Mouse (Mus musculus) heart, embryonic 16.5 days (tissue): ENCODE results near the gene Gpc4. TPM values are rescaled to one million over a fixed set of nuclear protein-coding genes. Genes with fewer than 3 reads are reported as not detected.

Experiments used
- ATAC-seq: fragments of 200-750 bp; cut with Nextera tagmentation; replicated peaks from 2 replicates; pipeline ENCODE4 v1.8.0; 2017; ENCODE audit warnings: moderate number of reproducible peaks; ENCODE audit not compliant: insufficient read depth, low FRiP score; ENCODE audit errors: extremely low read depth
- H3K27ac ChIP-seq: fragments of 300-500 bp; sonication (generic); 2 replicates; pipeline ENCODE4 v1.5.1; 2014; ENCODE audit warnings: mild to moderate bottlenecking, low read length, control low read depth, moderate library complexity
- H3K27me3 ChIP-seq: fragments of 300-500 bp; sonication (generic); 2 replicates; pipeline ENCODE4 v1.6.1; 2014; ENCODE audit warnings: low read length, mixed read lengths; ENCODE audit not compliant: control insufficient read depth, insufficient read depth
- H3K36me3 ChIP-seq: fragments of 300-500 bp; sonication (generic); 2 replicates; pipeline ENCODE4 v1.6.1; 2014; ENCODE audit not compliant: control insufficient read depth, insufficient read depth
- H3K4me1 ChIP-seq: fragments of 300-500 bp; sonication (generic); 2 replicates; pipeline ENCODE4 v1.6.1; 2014; ENCODE audit warnings: low read length, mixed read lengths; ENCODE audit not compliant: control insufficient read depth, insufficient read depth
- H3K4me2 ChIP-seq: fragments of 300-500 bp; sonication (generic); 2 replicates; pipeline ENCODE4 v1.6.1; 2014; ENCODE audit warnings: low read depth, mild to moderate bottlenecking, control low read depth, low read length
- H3K4me3 ChIP-seq: fragments of 300-500 bp; sonication (generic); 2 replicates; pipeline ENCODE4 v1.5.1; 2014; ENCODE audit warnings: mild to moderate bottlenecking, control low read depth, low read length
- H3K9ac ChIP-seq: fragments of 300-500 bp; sonication (generic); 2 replicates; pipeline ENCODE4 v1.6.1; 2014; ENCODE audit warnings: low read length, control low read depth
- H3K9me3 ChIP-seq: fragments of 300-500 bp; sonication (generic); replicated peaks from 2 replicates; pipeline ENCODE4 v1.6.1; 2016; ENCODE audit warnings: low read length; ENCODE audit not compliant: control insufficient read depth
- WGBS: fragments of 180-500 bp; shearing (Covaris S2); extraction: QIAGEN DNeasy Blood & Tissue Kit; methylation state at CpG from one replicate; pipeline ENCODE4 v1.1.7; 2014; 5-methylcytosine and 5-hydroxymethylcytosine counted together
- polyA plus RNA-seq: library from polyadenylated mRNA; unstranded; fragments of >200 nt; fragmentation: Nextera tagmentation; extraction: Ambion mirVana; gene quantifications from 2 replicates; pipeline ENCODE4 v1.2.1, GENCODE M21; 2015

Gpc4 gene
- polyA plus RNA-seq, 1 experiment from 2014 or later, result 45.6 TPM

- Histone ChIP-seq H3K9me3 (no peaks in the 10 kb centered on the region), H3K4me2 (no peak overlapping the region), H3K27ac (no peak overlapping the region), H3K9ac (no peak overlapping the region), H3K4me1 (0 out of 2 replicates have a peak, but pooled peaks cover 7% of the 10 kb centered on the region), H3K36me3 (no peaks in the 10 kb centered on the region), H3K27me3 (no peaks in the 10 kb centered on the region), H3K4me3 (no peak overlapping the region)
- 85% methylated on average over 4 of the region's 4 CpGs for WGBS
- no peak for ATAC-seq
Observed at GRCm38 (mm10) chrX:52154821-52155220, 10.2 kb downstream of the Gpc4 start.

- WGBS, result 73% methylated on average over 4 of the region's 4 CpGs
- Histone ChIP-seq H3K36me3 (no peaks in the 10 kb centered on the region), H3K4me2 (no peak overlapping the region), H3K27me3 (no peaks in the 10 kb centered on the region), H3K27ac (no peak overlapping the region), H3K4me1 (0 out of 2 replicates have a peak, but pooled peaks cover 7% of the 10 kb centered on the region), H3K9ac (no peak overlapping the region), H3K9me3 (no peaks in the 10 kb centered on the region), H3K4me3 (no peak overlapping the region)
- ATAC-seq, result no peak
Observed at GRCm38 (mm10) chrX:52153451-52153850, 11.6 kb downstream of the Gpc4 start.

DNA sequence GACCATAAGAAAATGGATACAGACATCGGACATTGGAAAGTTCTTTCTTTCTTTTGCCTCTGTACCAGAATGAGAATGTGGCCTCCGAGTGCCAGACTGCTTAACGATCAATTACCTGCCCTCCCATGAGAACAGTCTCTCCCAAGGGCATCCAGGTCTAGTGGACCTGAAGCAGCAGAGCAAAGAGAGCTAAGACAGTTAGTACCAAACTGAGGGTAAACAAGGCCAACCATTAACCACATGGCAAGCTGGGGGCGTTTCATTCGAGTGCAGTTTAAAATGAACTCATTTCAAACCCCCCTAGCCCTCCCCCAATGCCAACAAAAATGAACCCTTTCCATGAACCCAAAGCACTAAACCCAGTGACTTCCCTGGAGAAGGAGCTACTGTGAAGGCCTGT is 12.1 kb downstream of the Gpc4 start:
- no peak overlapping the region for H3K4me3 ChIP-seq
- no peak for ATAC-seq
- no peaks in the 10 kb centered on the region for H3K27me3 ChIP-seq
- H3K36me3 ChIP-seq, result no peaks in the 10 kb centered on the region
- 70% methylated on average over 5 of the region's 5 CpGs for WGBS
- 0 out of 2 replicates have a peak, but pooled peaks cover 7% of the 10 kb centered on the region for H3K4me1 ChIP-seq
- no peak overlapping the region for H3K4me2 ChIP-seq
- no peak overlapping the region for H3K9ac ChIP-seq
- H3K9me3 ChIP-seq, result no peaks in the 10 kb centered on the region
- no peak overlapping the region for H3K27ac ChIP-seq

DNA sequence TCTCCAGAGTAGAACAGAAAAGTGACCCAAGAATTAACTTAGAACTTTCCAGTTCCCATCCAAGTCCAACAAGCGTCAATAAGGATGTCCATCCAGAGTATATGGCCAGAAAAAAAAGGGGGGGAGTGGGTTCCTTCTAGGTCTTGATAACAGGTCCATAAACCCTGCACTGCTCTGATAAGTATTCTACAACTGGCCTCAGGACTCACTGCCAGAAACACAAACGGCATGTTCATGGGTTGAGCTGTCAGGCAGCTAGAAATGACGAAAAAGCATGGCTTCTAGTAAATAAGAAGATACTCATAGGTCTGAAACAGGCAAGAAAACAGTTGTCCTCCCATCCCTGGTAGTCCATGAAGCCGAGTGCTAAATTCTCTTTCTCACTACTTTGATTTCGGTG is 13.5 kb downstream of the Gpc4 start:
- Histone ChIP-seq H3K9me3 (no peaks in the 10 kb centered on the region), H3K9ac (no peak overlapping the region), H3K27ac (no peak overlapping the region), H3K4me2 (no peak overlapping the region), H3K4me1 (0 out of 2 replicates have a peak, but pooled peaks cover 7% of the 10 kb centered on the region), H3K27me3 (no peaks in the 10 kb centered on the region), H3K4me3 (no peak overlapping the region), H3K36me3 (no peaks in the 10 kb centered on the region)
- ATAC-seq, result no peak
- 59% methylated on average over 5 of the region's 5 CpGs for WGBS

GRCm38 (mm10) chrX:52151100-52151499 is 14.0 kb downstream of the Gpc4 start:
- Histone ChIP-seq H3K9me3 (no peaks in the 10 kb centered on the region), H3K27ac (no peak overlapping the region), H3K36me3 (no peaks in the 10 kb centered on the region), H3K9ac (no peak overlapping the region), H3K27me3 (no peaks in the 10 kb centered on the region), H3K4me1 (0 out of 2 replicates have a peak, but pooled peaks cover 7% of the 10 kb centered on the region), H3K4me2 (peak overlapping the region; percentile 32; the same call in 1 of the 2 replicates), H3K4me3 (no peak overlapping the region)
- ATAC-seq, result no peak
- 28% methylated on average over 7 of the region's 7 CpGs for WGBS

GRCm38 (mm10) chrX:52145563-52145962 is 19.5 kb downstream of the Gpc4 start:
- H3K9me3 ChIP-seq, result no peaks in the 10 kb centered on the region
- no peak overlapping the region for H3K27ac ChIP-seq
- 0 out of 2 replicates have a peak, but pooled peaks cover under 1% of the 10 kb centered on the region for H3K4me1 ChIP-seq
- H3K36me3 ChIP-seq, result no peaks in the 10 kb centered on the region
- ATAC-seq, result no peak
- H3K27me3 ChIP-seq, result no peaks in the 10 kb centered on the region
- H3K4me3 ChIP-seq, result no peak overlapping the region
- H3K4me2 ChIP-seq, result no peak overlapping the region
- H3K9ac ChIP-seq, result no peak overlapping the region

GRCm38 (mm10) chrX:52144491-52144890 is 20.6 kb downstream of the Gpc4 start:
- Histone ChIP-seq H3K4me1 (no peaks in the 10 kb centered on the region), H3K27me3 (no peaks in the 10 kb centered on the region), H3K9ac (no peak overlapping the region), H3K4me2 (no peak overlapping the region), H3K27ac (no peak overlapping the region), H3K9me3 (no peaks in the 10 kb centered on the region), H3K4me3 (no peak overlapping the region), H3K36me3 (no peaks in the 10 kb centered on the region)
- 74% methylated on average over 7 of the region's 7 CpGs for WGBS
- ATAC-seq, result no peak

DNA sequence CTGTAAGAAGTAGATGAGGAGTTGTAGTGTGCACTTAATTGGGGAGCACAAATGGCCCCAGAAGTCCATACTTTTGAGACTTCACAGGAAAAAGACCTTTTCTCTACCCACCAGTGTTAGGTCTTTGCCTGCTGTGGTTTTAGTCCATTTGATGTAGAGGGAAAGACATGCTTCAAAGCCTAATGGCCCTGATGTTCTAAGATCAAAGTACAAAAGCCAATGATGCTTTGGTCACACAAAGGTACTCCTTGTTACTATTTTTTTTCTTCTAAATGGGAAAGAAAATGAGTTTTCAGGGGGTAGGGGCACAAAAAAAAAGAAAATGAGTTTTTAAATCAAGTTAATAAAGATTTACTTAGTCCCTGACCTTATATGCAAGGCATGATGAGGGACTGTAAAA is 24.7 kb downstream of the Gpc4 start:
- H3K9me3 ChIP-seq, result no peaks in the 10 kb centered on the region
- no peak overlapping the region for H3K27ac ChIP-seq
- no peaks in the 10 kb centered on the region for H3K36me3 ChIP-seq
- no peak for ATAC-seq
- no peak overlapping the region for H3K4me2 ChIP-seq
- no peaks in the 10 kb centered on the region for H3K27me3 ChIP-seq
- H3K9ac ChIP-seq, result no peak overlapping the region
- no peak overlapping the region for H3K4me3 ChIP-seq
- H3K4me1 ChIP-seq, result no peaks in the 10 kb centered on the region

GRCm38 (mm10) chrX:52138461-52139075 is 26.5 kb downstream of the Gpc4 start:
- no peaks in the 10 kb centered on the region for H3K4me1 ChIP-seq
- no peak overlapping the region for H3K4me2 ChIP-seq
- no peak for ATAC-seq
- H3K36me3 ChIP-seq, result no peaks in the 10 kb centered on the region
- WGBS, result 63% methylated on average over 2 of the region's 2 CpGs
- H3K9me3 ChIP-seq, result no peaks in the 10 kb centered on the region
- no peak overlapping the region for H3K9ac ChIP-seq
- H3K27ac ChIP-seq, result no peak overlapping the region
- no peaks in the 10 kb centered on the region for H3K27me3 ChIP-seq
- no peak overlapping the region for H3K4me3 ChIP-seq
